Mouse (Mus musculus): Measurements from ENCODE around the gene 1700016H13Rik. TPM values are rescaled to one million over a fixed set of nuclear protein-coding genes. Genes with fewer than 3 reads are reported as not detected.

The 1700016H13Rik gene
- total and polyA plus RNA-seq, 3 experiments: 0.23 to 0.40 TPM; not detected in 1

DNA sequence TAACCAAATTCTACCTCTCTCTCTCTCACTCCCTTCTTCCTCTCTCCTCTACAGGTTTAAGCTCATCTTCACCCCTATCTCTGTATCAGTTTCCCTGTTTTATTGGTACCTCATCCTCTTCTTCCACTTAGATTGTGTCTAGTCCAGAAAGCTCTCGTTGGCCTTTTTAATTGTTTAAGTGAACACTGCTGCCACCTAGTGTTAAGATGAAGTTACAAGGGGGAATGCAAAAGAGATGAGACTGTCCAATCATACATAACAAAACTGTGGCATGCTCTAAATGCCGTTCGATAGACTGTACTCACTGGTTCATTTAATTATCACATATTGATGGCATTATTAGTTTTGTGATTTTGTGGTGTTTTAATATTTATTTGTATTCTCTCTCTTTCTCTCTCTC lies 3.8 kb upstream of the 1700016H13Rik start (continued):
- TF ChIP-seq POLR2AphosphoS2 (IDR thresholded peaks at IDR 0.05; ENCODE audit: low read length) (no peak), CHD1 (IDR thresholded peaks at IDR 0.05; ENCODE audit: low read depth, low read length) (no peak), UBTF (IDR thresholded peaks at IDR 0.05; ENCODE audit: borderline replicate concordance, insufficient read depth, low read depth, low read length) (no peak)

DNA sequence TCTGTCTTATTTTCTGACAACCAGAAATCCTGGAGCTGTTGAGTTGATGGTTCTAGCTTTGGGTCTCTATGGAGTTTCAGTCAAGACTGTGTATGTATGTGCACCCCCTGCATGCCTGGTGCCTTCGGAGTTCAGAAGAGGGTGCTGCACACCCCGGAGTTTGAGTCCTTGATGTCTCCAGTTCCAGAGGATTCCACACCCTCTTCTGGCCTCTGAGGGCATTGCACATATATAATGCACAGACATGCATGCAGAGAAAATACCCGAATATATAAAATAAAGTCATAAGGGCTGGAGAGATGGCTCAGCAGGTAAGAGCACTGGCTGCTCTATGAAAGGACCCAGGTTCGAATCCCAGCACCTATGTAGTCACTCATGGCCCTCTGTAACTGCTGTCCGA lies 3.1 kb upstream of the 1700016H13Rik start:
- Histone ChIP-seq H3K27me3 (ENCODE audit: control insufficient read depth in 1 of 2, insufficient read depth in 2 of 2, low read length in 2 of 2) (peaks cover 0 to 2% of the 10 kb centered on the region in 2 experiments; a peak in 3 of 4 replicates), H3K4me3 (ENCODE audit: control insufficient read depth in 1 of 2, insufficient read depth in 1 of 2, low read depth in 2 of 2, low read length in 2 of 2) (no peak overlapping the region), H3K36me3 (ENCODE audit: control insufficient read depth in 1 of 2, insufficient read depth in 2 of 2, low read length in 2 of 2) (no peaks in the 10 kb centered on the region), H3K9ac (ENCODE audit: control insufficient read depth, low read depth, low read length, poor library complexity, severe bottlenecking) (no peak overlapping the region), H3K4me1 (ENCODE audit: control insufficient read depth in 1 of 2, insufficient read depth in 2 of 2, low read length in 2 of 2) (no peaks in the 10 kb centered on the region), H3K27ac (ENCODE audit: control insufficient read depth, low read depth, low read length) (no peak overlapping the region), H3K79me2 (ENCODE audit: control insufficient read depth, insufficient read depth, low read length, poor library complexity) (no peaks in the 10 kb centered on the region), H3K9me3 (replicated peaks; ENCODE audit: insufficient read depth, low read length) (no peaks in the 10 kb centered on the region)
- TF ChIP-seq NELFE (IDR thresholded peaks at IDR 0.05; ENCODE audit: low read depth, low read length) (no peak), NRF1 (IDR thresholded peaks at IDR 0.05; ENCODE audit: insufficient read depth, low read depth, low read length, poor library complexity, severe bottlenecking) (no peak), TAL1 (IDR thresholded peaks at IDR 0.05; ENCODE audit: low read length) (no peak), SIN3A (IDR thresholded peaks at IDR 0.05; ENCODE audit: low read length) (no peak), MAX (IDR thresholded peaks at IDR 0.05; ENCODE audit: low read length) (no peak), ZC3H11A (IDR thresholded peaks at IDR 0.05; ENCODE audit: low read depth, low read length) (peak; percentile 38), MXI1 (IDR thresholded peaks at IDR 0.05; ENCODE audit: low read depth, low read length) (no peak), POLR2AphosphoS2 (IDR thresholded peaks at IDR 0.05; ENCODE audit: low read length) (no peak), ZKSCAN1 (IDR thresholded peaks at IDR 0.05; ENCODE audit: low read depth, low read length) (no peak), RCOR1 (IDR thresholded peaks at IDR 0.05; ENCODE audit: low read depth, low read length) (no peak), POLR2AphosphoS5 (IDR thresholded peaks at IDR 0.05; ENCODE audit: borderline replicate concordance, low read depth, low read length) (no peak), GABPA (IDR thresholded peaks at IDR 0.05; ENCODE audit: low read depth, low read length) (no peak), UBTF (IDR thresholded peaks at IDR 0.05; ENCODE audit: borderline replicate concordance, insufficient read depth, low read depth, low read length) (no peak), ELF1 (IDR thresholded peaks at IDR 0.05; ENCODE audit: low read depth, low read length) (no peak), KAT2A (conservative IDR thresholded peaks at IDR 0.05; ENCODE audit: low read depth, low read length) (no peak), CHD2 (IDR thresholded peaks at IDR 0.05; ENCODE audit: low read length) (no peak), CTCF (IDR thresholded peaks at IDR 0.05 in 2 of 3, conservative IDR thresholded peaks at IDR 0.05 in 1 of 3; ENCODE audit: control insufficient read depth in 1 of 3, insufficient read depth in 1 of 3, low read depth in 2 of 3, low read length in 3 of 3, poor library complexity in 1 of 3, severe bottlenecking in 1 of 3) (peak; percentile 23 to 64 (median 29); a peak in 5 of 6 replicates), ZNF384 (IDR thresholded peaks at IDR 0.05; ENCODE audit: low read depth, low read length) (no peak), SMC3 (IDR thresholded peaks at IDR 0.05; ENCODE audit: low read depth, low read length) (peak; percentile 69), JUND (IDR thresholded peaks at IDR 0.05; ENCODE audit: low read depth, low read length) (no peak), USF2 (IDR thresholded peaks at IDR 0.05; ENCODE audit: borderline replicate concordance in 1 of 2, insufficient read depth in 1 of 2, low read depth in 1 of 2, low read length in 2 of 2) (no peak), E2F4 (IDR thresholded peaks at IDR 0.05; ENCODE audit: borderline replicate concordance, low read depth, low read length) (no peak), HCFC1 (IDR thresholded peaks at IDR 0.05; ENCODE audit: low read depth, low read length) (no peak), EP300 (IDR thresholded peaks at IDR 0.05; ENCODE audit: low read depth in 1 of 2, low read length in 2 of 2) (no peak), TCF12 (IDR thresholded peaks at IDR 0.05; ENCODE audit: low read depth, low read length) (no peak), CHD1 (IDR thresholded peaks at IDR 0.05; ENCODE audit: low read depth, low read length) (no peak), USF1 (IDR thresholded peaks at IDR 0.05; ENCODE audit: low read depth, low read length) (no peak), GATA1 (IDR thresholded peaks at IDR 0.05; ENCODE audit: low read depth, low read length) (no peak), MAFK (IDR thresholded peaks at IDR 0.05; ENCODE audit: borderline replicate concordance, low read depth, low read length) (no peak), MYC (IDR thresholded peaks at IDR 0.05; ENCODE audit: low read depth, low read length) (no peak), RAD21 (IDR thresholded peaks at IDR 0.05; ENCODE audit: low read depth, low read length) (peak; percentile 43), BHLHE40 (IDR thresholded peaks at IDR 0.05; ENCODE audit: borderline replicate concordance, low read depth, low read length) (no peak), TBP (IDR thresholded peaks at IDR 0.05; ENCODE audit: low read depth, low read length) (0 out of 2 replicates have a peak, but pooled peaks have one; percentile 21)
- peak; percentile 67 for DNase-seq (ENCODE audit: low read depth, low spot score)
